Mouse (Mus musculus) bone marrow, adult 2 months (tissue): ENCODE results near the gene Phox2a.

Experiments used
- CTCF ChIP-seq: fragments of 200-500 bp; IDR thresholded peaks from 2 replicates; pipeline ENCODE4 v1.5.1; 2011; ENCODE audit warnings: low read length, control low read depth; ENCODE audit not compliant: control insufficient read depth, insufficient read depth
- POLR2A ChIP-seq: fragments of 200-500 bp; IDR thresholded peaks from 2 replicates; pipeline ENCODE4 v1.6.1; 2011; ENCODE audit warnings: low read depth, mild to moderate bottlenecking, control low read depth, low read length, borderline replicate concordance; ENCODE audit not compliant: control insufficient read depth

DNA sequence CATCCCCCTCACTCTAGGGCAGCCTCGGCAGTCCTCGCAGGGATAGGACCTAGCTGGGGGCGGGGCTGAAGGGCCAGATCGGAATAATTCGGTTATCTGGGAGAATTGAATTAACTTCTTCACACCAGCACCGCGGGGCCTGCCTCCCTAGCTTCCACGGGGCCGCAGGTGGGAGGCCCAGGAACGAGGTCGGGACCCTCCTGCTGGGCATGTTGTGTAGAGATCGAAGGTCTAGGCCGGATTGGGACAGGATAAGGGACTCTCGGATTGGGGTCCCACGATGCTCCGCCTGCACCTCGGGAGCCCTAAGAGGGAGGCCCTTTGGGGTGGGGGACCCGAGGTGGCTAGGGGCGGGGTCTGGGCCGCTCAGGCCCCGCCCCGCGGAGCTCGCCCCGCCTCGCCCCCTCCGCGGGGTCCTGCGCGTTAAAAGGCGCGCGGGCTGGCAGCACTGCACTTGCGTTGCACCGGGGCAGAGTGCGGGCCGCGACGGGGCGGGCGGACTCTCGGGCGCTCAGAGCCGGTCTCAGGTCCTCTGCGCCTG lies at the start of gene Phox2a:
- TF ChIP-seq CTCF (no peak), POLR2A (no peak)
